Mouse (Mus musculus) lung, embryonic 14.5 days (tissue): ENCODE measurements around the gene Calhm2. TPM values are rescaled to one million over a fixed set of nuclear protein-coding genes. Genes with fewer than 3 reads are reported as not detected.
"Not testable (repeated sequence)": the region's sequence is repeated elsewhere in the genome, so short reads cannot be mapped to it uniquely, and the experiment has no call there.

Source experiments
- ATAC-seq: fragments of 200-750 bp; cut with Nextera tagmentation; 2 replicates; pipeline ENCODE4 v1.8.0; 2017; ENCODE audit warnings: mild to moderate bottlenecking, moderate TSS enrichment, moderate library complexity; ENCODE audit not compliant: insufficient read depth
- DNase-seq: peaks from one replicate; pipeline ENCODE4 v3.0.0-alpha.2; 2015
- H3K27ac ChIP-seq: fragments of 300-500 bp; sonication (generic); 2 replicates; pipeline ENCODE4 v1.5.1; 2014; ENCODE audit warnings: low read depth, mild to moderate bottlenecking, moderate library complexity
- H3K27me3 ChIP-seq: fragments of 300-500 bp; sonication (generic); 2 replicates; pipeline ENCODE4 v1.6.1; 2014; ENCODE audit warnings: low read length, control low read depth; ENCODE audit not compliant: insufficient read depth
- H3K36me3 ChIP-seq: fragments of 300-500 bp; sonication (generic); 2 replicates; pipeline ENCODE4 v1.6.1; 2014; ENCODE audit warnings: control low read depth; ENCODE audit not compliant: insufficient read depth
- H3K4me1 ChIP-seq: fragments of 300-500 bp; sonication (generic); 2 replicates; pipeline ENCODE4 v1.6.1; 2014; ENCODE audit warnings: antibody characterized with exemption, control low read depth; ENCODE audit not compliant: insufficient read depth
- H3K4me2 ChIP-seq: fragments of 300-500 bp; sonication (generic); 2 replicates; pipeline ENCODE4 v1.6.1; 2014; ENCODE audit warnings: mild to moderate bottlenecking
- H3K4me3 ChIP-seq: fragments of 300-500 bp; sonication (generic); 2 replicates; pipeline ENCODE4 v1.5.1; 2014; ENCODE audit warnings: low read depth, low read length
- H3K9ac ChIP-seq: fragments of 300-500 bp; sonication (generic); 2 replicates; pipeline ENCODE4 v1.6.1; 2014
- H3K9me3 ChIP-seq: fragments of 300-500 bp; sonication (generic); 2 replicates; pipeline ENCODE4 v1.6.1; 2016; ENCODE audit warnings: low read depth, low read length, control low read depth
- CTCF ChIP-seq: IDR thresholded peaks from 2 replicates; pipeline ENCODE4 v1.5.1; 2016; ENCODE audit warnings: antibody characterized with exemption, low read depth
- WGBS: fragments of 180-500 bp; shearing (Covaris S2); extraction: QIAGEN DNeasy Blood & Tissue Kit; methylation state at CpG from one replicate; pipeline ENCODE4 v1.1.7; 2014; 5-methylcytosine and 5-hydroxymethylcytosine counted together
- polyA plus RNA-seq: library from polyadenylated mRNA; unstranded; fragments of >200 nt; fragmentation: Nextera tagmentation; extraction: Ambion mirVana; gene quantifications from 2 replicates; pipeline ENCODE4 v1.2.1, GENCODE M21; 2014

Calhm2 gene
- polyA plus RNA-seq, 1 experiment from 2014 or later, result 2.4 TPM

DNA sequence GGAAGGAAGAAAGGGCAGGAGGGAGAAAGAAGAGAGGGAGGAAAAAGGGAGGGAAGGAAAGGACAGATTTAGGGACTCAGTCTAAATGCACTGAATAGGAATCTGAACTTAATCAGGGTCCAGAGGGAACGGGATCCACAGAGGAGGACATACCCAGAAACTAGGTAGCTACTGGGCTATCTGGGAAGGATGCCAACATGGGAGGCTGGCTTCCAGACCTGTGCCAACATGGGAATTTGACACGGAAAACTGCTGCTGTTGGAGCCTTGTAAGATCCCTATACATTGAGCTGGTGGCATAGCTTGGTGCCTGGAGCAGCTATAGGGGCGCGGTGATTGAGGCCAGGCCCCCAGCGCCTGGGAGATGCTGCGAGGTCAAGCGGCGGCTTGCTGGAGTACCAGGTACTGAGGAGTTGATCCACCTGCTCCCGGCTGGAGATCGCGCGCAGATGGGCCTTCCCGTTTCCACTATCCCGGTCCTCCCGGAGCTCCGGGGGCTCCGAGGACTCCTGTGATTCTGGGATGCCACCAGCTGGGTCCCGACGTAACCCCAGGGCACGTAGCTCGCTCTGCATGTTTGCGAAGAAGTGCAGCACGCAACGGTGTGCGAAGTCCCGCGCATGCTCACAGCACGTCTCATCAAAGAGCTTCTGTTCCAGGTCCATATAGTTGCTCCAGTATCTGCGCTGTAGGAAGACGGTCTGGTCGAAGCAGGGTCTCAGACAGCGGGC lies 13.4 kb upstream of the Calhm2 start:
- ATAC-seq, result no peak

DNA sequence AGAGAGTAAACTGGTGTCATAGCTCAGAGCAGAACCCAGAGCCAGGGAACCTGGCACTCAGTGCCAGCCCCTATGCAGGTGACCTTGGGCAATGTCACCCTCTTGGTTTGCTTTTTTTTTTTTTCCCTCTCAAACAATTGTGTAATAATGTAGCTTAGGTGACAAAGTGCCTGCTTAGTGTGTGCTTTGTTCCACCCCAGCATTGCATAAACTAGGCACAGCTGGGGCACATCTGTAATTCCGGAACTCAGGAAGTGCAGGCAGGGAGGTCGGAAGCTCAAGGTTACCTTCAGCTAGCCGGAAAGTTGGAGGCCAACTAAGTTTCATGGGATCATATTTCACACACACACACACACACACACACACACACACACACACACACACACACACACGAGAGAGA lies 11.8 kb upstream of the Calhm2 start:
- Histone ChIP-seq H3K9me3 (no peaks in the 10 kb centered on the region), H3K4me2 (no peak overlapping the region), H3K27me3 (peaks cover 11% of the 10 kb centered on the region; the same call in 1 of the 2 replicates), H3K27ac (no peak overlapping the region), H3K4me1 (no peaks in the 10 kb centered on the region; the same call in 1 of the 2 replicates), H3K4me3 (no peak overlapping the region), H3K9ac (no peak overlapping the region), H3K36me3 (no peaks in the 10 kb centered on the region)
- TF ChIP-seq CTCF, result no peak
- 18% methylated on average over 4 of the region's 4 CpGs for whole genome bisulfite sequencing
- ATAC-seq (no peak), DNase-seq (no peak)

More for the DNA sequence above, 13.4 kb upstream of the Calhm2 start:
- WGBS, result 24% methylated on average over 32 of the region's 32 CpGs
- H3K9ac ChIP-seq, result peak overlapping the region; percentile 15; the same call in 1 of the 2 replicates
- H3K36me3 ChIP-seq, result no peaks in the 10 kb centered on the region
- TF ChIP-seq CTCF, result no peak
- H3K4me1 ChIP-seq, result no peaks in the 10 kb centered on the region; the same call in 1 of the 2 replicates
- H3K27ac ChIP-seq, result no peak overlapping the region
- no peaks in the 10 kb centered on the region for H3K9me3 ChIP-seq
- H3K4me3 ChIP-seq, result peak overlapping the region; percentile 12; the same call in 1 of the 2 replicates
- peaks cover 11% of the 10 kb centered on the region; the same call in 1 of the 2 replicates for H3K27me3 ChIP-seq
- DNase-seq, result peak; percentile 16
- H3K4me2 ChIP-seq, result peak overlapping the region; percentile 55

DNA sequence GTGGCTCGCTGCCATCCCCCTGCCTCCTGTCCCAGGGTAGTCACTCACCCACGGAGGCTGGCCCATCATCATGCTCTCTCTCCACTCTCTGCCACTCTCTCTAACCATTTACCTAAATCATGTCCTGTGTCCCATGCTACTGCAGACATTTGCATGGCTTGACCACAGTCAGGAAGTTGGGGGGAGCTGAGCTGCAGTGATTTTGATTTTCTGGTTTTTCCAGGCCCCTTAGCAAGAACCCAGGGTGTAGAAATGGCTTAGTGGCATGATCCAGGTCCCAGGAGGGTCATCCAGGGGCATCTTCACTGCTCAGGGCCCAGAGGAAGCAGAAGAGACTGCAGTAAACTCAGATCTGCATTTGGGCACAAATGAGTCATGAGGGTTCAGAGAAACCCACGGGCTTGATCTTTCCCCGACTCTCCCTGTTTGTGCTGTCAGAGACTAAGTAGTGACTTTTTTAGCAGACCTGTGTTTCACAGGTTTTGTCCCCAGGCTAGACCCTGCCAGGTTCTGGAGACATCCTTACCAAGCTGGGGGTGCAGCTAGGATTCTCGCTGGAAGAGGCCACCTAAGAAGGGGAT lies 10.3 kb upstream of the Calhm2 start:
- ATAC-seq, result no peak
- no peak for TF ChIP-seq CTCF
- WGBS, result 69% methylated on average over 5 of the region's 5 CpGs

DNA sequence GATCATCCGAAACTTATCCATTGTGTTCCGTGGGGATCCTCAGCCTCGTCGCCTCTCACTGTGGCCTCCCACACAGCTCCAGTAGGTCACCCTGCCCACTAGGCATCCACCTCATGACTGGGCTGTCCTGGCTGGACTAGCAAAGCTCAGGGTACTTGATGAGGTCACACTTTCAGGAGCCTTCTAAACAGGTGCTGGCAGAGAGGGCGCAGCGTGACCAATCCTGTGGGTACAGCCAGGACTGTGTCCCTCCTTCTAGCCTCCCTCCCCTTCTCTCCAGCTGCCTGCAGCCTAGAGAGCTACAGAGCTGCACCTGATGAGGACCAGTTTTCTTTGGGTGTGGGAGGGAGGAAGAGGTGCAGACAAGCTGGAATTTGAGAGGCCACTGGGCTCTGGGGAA lies 6.1 kb upstream of the Calhm2 start, which contains the start of gene Calhm1:
Gene Calhm1, minus strand, starts transcription at position 101 of the 400 bp plus-strand sequence.
- Histone ChIP-seq H3K4me1 (no peaks in the 10 kb centered on the region), H3K27ac (no peak within 1 kb of the TSS), H3K4me2 (no peak within 1 kb of the TSS), H3K4me3 (no peak within 1 kb of the TSS), H3K9me3 (no peaks in the 10 kb centered on the region), H3K36me3 (no peaks in the 10 kb centered on the region), H3K27me3 (no peaks in the 10 kb centered on the region), H3K9ac (no peak within 1 kb of the TSS)
- 86% methylated on average over 6 of the region's 6 CpGs for WGBS
- no peak for DNase-seq
- no peak for TF ChIP-seq CTCF
- no peak for ATAC-seq

More for the DNA sequence above, 10.3 kb upstream of the Calhm2 start:
- no peak for DNase-seq
- Histone ChIP-seq H3K4me2 (no peak overlapping the region), H3K36me3 (no peaks in the 10 kb centered on the region), H3K27me3 (peaks cover 11% of the 10 kb centered on the region; the same call in 1 of the 2 replicates), H3K27ac (no peak overlapping the region), H3K9ac (no peak overlapping the region), H3K4me3 (no peak overlapping the region), H3K9me3 (no peaks in the 10 kb centered on the region), H3K4me1 (no peaks in the 10 kb centered on the region; the same call in 1 of the 2 replicates)

DNA sequence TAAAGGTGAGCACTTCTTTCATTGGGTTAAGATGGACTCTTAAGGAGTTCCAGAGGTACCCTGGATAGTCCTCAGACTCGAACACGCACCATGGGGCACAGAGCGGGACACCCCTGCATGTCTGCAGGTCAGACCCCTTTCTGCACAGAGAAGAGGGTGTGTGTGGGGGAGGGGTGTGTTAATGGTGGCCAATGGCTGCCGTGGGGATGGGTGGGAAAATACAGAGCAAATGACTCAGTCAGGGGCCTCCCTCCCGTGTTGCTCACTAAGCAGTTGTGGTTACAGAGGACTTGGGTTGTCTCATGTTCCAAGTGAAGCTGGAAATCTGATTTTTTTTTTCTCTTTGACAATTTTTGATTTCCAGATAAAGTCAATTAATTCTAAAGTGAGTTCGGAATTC lies 4.3 kb upstream of the Calhm2 start:
- H3K4me2 ChIP-seq, result no peak overlapping the region
- DNase-seq, result no peak
- H3K9me3 ChIP-seq, result no peaks in the 10 kb centered on the region
- WGBS, result 69% methylated on average over 6 of the region's 6 CpGs
- no peak overlapping the region for H3K4me3 ChIP-seq
- peaks cover 4% of the 10 kb centered on the region; the same call in 1 of the 2 replicates for H3K4me1 ChIP-seq
- no peak overlapping the region for H3K9ac ChIP-seq
- no peak overlapping the region for H3K27ac ChIP-seq
- H3K36me3 ChIP-seq, result no peaks in the 10 kb centered on the region
- no peak for ATAC-seq
- TF ChIP-seq CTCF, result no peak
- no peaks in the 10 kb centered on the region for H3K27me3 ChIP-seq

DNA sequence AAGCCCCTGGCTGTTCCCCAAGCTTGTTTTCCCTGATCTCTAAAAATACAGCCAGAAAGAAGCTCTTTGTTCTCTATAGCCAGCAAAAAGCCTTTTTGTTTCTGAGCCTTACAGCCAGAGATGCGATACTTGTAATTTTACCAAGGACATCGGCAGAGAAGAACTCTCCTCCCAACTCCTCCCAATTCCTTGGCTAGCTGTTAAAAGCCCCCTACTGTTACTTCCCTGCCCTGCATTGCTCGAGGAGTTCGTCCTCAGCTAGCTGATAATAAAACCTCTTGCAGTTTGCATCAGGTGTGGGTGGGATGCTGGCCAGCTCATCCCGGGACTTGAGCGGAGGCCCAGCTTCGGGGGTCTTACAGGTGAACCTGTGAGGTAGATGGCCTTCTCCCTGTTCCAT lies 1.5 kb upstream of the Calhm2 start:
- not testable (repeated sequence) for H3K36me3 ChIP-seq, ATAC-seq, H3K9me3 ChIP-seq, H3K9ac ChIP-seq, H3K4me2 ChIP-seq, H3K27ac ChIP-seq, H3K4me3 ChIP-seq, H3K27me3 ChIP-seq
- peak; percentile 26 for TF ChIP-seq CTCF
- 29% methylated on average over 7 of the region's 7 CpGs for whole genome bisulfite sequencing
- DNase-seq, result peak; percentile 43
- peaks cover 11% of the 10 kb centered on the region; the same call in 1 of the 2 replicates for H3K4me1 ChIP-seq

DNA sequence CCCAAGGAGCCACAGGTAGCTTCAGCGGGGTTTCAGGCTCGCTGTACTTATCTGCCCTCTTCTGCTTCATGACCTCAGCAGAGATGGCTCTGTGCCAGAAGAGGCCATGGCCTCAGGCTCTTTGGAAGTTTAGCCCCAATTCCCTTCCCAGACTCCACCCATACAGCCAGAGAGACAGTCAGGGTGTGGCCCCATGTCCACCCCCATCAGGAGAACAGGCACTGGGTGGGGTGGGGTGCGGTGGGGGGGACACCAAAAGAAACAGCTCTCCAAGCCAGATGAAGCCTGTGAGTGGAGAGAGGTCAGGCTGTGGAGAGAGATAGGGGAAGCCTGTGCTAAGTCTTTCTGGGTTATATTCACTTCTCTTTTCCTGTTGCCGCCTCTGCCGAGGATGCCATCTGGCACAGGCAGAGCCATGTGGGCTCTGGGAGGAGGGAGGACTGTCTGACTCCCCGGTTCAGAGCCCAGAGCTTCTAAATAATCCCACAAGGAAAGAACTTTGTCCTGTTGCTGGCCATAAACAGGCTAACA lies 978 bp downstream of the Calhm2 start:
- no peak for TF ChIP-seq CTCF
- ATAC-seq, result peak; percentile 39; the same call in 1 of the 2 replicates

More for the DNA sequence above, 978 bp downstream of the Calhm2 start:
- H3K9ac ChIP-seq, result peak overlapping the region; percentile 69
- WGBS, result 18% methylated on average over 6 of the region's 6 CpGs
- peaks cover 11% of the 10 kb centered on the region; the same call in 1 of the 2 replicates for H3K4me1 ChIP-seq
- H3K27ac ChIP-seq, result peak overlapping the region; percentile 91
- H3K9me3 ChIP-seq, result no peaks in the 10 kb centered on the region
- peak overlapping the region; percentile 70 for H3K4me2 ChIP-seq
- peaks cover 23% of the 10 kb centered on the region for H3K36me3 ChIP-seq
- peak; percentile 76 for DNase-seq
- peak overlapping the region; percentile 49 for H3K4me3 ChIP-seq
- H3K27me3 ChIP-seq, result no peaks in the 10 kb centered on the region
